Mouse (Mus musculus) heart, embryonic 11.5 days (tissue): ENCODE results near the gene Irf2bp2. TPM values are rescaled to one million over a fixed set of nuclear protein-coding genes. Genes with fewer than 3 reads are reported as not detected.

ENCODE experiments used
- ATAC-seq: fragments of 200-750 bp; cut with Nextera tagmentation; replicated peaks from 2 replicates; pipeline ENCODE4 v1.8.0; 2017; ENCODE audit warnings: moderate library complexity; ENCODE audit not compliant: insufficient number of reproducible peaks, low FRiP score, low TSS enrichment
- H3K27ac ChIP-seq: fragments of 300-500 bp; sonication (generic); 2 replicates; pipeline ENCODE4 v1.5.1; 2014; ENCODE audit warnings: mild to moderate bottlenecking, low read depth, low read length
- H3K27me3 ChIP-seq: fragments of 300-500 bp; sonication (generic); 2 replicates; pipeline ENCODE4 v1.6.1; 2014; ENCODE audit warnings: mild to moderate bottlenecking, low read length, mixed read lengths; ENCODE audit not compliant: control insufficient read depth, insufficient read depth
- H3K36me3 ChIP-seq: fragments of 300-500 bp; sonication (generic); 2 replicates; pipeline ENCODE4 v1.6.1; 2014; ENCODE audit warnings: mild to moderate bottlenecking, low read length, moderate library complexity, mixed read lengths; ENCODE audit not compliant: control insufficient read depth, insufficient read depth
- H3K4me1 ChIP-seq: fragments of 300-500 bp; sonication (generic); 2 replicates; pipeline ENCODE4 v1.6.1; 2014; ENCODE audit warnings: low read length; ENCODE audit not compliant: control insufficient read depth, insufficient read depth
- H3K4me2 ChIP-seq: fragments of 300-500 bp; sonication (generic); 2 replicates; pipeline ENCODE4 v1.6.1; 2014; ENCODE audit warnings: mild to moderate bottlenecking, moderate library complexity
- H3K4me3 ChIP-seq: fragments of 300-500 bp; sonication (generic); 2 replicates; pipeline ENCODE4 v1.5.1; 2014; ENCODE audit warnings: low read depth, low read length
- H3K9ac ChIP-seq: fragments of 300-500 bp; sonication (generic); 2 replicates; pipeline ENCODE4 v1.6.1; 2014; ENCODE audit warnings: mild to moderate bottlenecking, low read depth, low read length, moderate library complexity
- H3K9me3 ChIP-seq: fragments of 300-500 bp; sonication (generic); replicated peaks from 2 replicates; pipeline ENCODE4 v1.6.1; 2016; ENCODE audit warnings: low read length; ENCODE audit not compliant: control insufficient read depth
- WGBS: fragments of 180-500 bp; shearing (Covaris S2); extraction: QIAGEN DNeasy Blood & Tissue Kit; methylation state at CpG from one replicate; pipeline ENCODE4 v1.1.7; 2014; ENCODE audit not compliant: insufficient replicate concordance; 5-methylcytosine and 5-hydroxymethylcytosine counted together
- polyA plus RNA-seq: library from polyadenylated mRNA; unstranded; fragments of >200 nt; fragmentation: Nextera tagmentation; extraction: Ambion mirVana; gene quantifications from 2 replicates; pipeline ENCODE4 v1.2.1, GENCODE M21; 2014

Gene Irf2bp2
- polyA plus RNA-seq, 1 experiment from 2014 or later, result 6.5 TPM

DNA sequence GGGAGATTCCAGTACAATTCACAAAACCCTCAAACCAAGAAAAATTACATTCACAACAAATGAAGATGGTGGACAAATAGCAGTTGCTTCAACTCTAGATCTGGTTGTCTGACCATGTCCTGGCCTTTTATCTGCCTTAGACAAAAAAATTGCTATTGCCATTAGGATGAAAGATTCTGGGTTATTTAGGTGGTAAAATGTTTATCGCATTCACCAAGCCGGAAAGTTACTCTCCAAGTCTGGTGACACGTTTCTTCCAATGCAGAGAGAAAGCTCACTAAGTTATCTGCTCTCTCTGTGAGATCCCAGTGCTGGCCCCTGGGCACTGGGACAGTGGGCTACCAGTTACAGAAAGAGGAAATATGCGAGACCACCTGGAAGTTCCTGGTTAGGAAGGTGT lies 5.5 kb upstream of the Irf2bp2 start:
- peaks cover 59% of the 10 kb centered on the region for H3K4me1 ChIP-seq
- ATAC-seq, result no peak
- WGBS, result 63% methylated on average over 4 of the region's 4 CpGs

DNA sequence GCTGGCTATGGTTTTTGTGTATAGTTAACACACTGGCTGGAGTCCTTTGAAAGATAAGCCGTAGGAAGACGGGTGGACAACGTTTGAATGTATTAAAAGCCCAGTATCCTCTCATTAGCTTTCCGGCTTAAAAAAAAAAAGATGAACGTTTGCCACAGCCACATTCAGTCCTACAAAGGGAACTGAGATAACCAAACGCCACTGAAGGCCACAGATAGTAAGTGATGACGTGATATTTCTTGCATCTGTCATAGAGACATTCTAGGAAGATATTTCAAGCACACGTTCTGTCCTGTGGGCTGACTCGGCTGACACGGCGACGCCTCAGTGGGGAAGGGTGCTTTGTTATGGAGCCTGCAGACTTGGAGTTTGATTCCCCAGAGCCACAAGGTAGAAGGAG lies 4.4 kb upstream of the Irf2bp2 start:
- H3K9ac ChIP-seq, result peak overlapping the region; percentile 43; the same call in 1 of the 2 replicates
- ATAC-seq, result no peak
- peaks cover 51% of the 10 kb centered on the region for H3K4me1 ChIP-seq

More for the DNA sequence above, 5.5 kb upstream of the Irf2bp2 start:
- no peaks in the 10 kb centered on the region for H3K27me3 ChIP-seq
- H3K9ac ChIP-seq, result no peak overlapping the region
- no peak overlapping the region for H3K27ac ChIP-seq
- no peaks in the 10 kb centered on the region for H3K36me3 ChIP-seq
- H3K4me2 ChIP-seq, result no peak overlapping the region
- H3K9me3 ChIP-seq, result no peaks in the 10 kb centered on the region
- no peak overlapping the region for H3K4me3 ChIP-seq

DNA sequence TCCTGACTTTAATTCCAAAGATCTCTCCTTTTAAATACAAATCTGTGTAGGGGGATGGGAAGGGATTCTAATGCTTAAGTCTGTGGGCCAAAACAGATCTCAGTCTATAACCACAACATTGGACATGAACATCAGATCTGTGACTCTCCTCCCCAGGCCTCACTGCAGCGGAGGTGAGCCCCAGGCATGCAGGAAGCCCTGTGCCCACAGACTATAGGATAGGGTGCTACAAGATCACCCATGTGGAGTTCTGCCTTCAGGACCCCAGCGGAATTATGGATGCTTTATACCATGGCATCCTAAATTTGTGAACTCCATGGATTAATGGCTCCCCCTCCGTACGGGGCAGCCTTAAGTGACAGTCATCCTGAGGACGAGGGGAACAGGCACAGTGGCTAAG lies 2.9 kb upstream of the Irf2bp2 start:
- Histone ChIP-seq H3K9me3 (no peaks in the 10 kb centered on the region), H3K9ac (peak overlapping the region; percentile 100), H3K27ac (peak overlapping the region; percentile 99), H3K4me1 (peaks cover 44% of the 10 kb centered on the region), H3K4me3 (peak overlapping the region; percentile 100; the same call in 1 of the 2 replicates), H3K4me2 (peak overlapping the region; percentile 99), H3K36me3 (no peaks in the 10 kb centered on the region), H3K27me3 (no peaks in the 10 kb centered on the region)
- WGBS, result 67% methylated on average over 5 of the region's 5 CpGs
- no peak for ATAC-seq

More for the DNA sequence above, 4.4 kb upstream of the Irf2bp2 start:
- WGBS, result 11% methylated on average over 12 of the region's 12 CpGs
- Histone ChIP-seq H3K27ac (peak overlapping the region; percentile 99), H3K9me3 (no peaks in the 10 kb centered on the region), H3K36me3 (no peaks in the 10 kb centered on the region), H3K27me3 (no peaks in the 10 kb centered on the region), H3K4me2 (peak overlapping the region; percentile 29), H3K4me3 (no peak overlapping the region)

DNA sequence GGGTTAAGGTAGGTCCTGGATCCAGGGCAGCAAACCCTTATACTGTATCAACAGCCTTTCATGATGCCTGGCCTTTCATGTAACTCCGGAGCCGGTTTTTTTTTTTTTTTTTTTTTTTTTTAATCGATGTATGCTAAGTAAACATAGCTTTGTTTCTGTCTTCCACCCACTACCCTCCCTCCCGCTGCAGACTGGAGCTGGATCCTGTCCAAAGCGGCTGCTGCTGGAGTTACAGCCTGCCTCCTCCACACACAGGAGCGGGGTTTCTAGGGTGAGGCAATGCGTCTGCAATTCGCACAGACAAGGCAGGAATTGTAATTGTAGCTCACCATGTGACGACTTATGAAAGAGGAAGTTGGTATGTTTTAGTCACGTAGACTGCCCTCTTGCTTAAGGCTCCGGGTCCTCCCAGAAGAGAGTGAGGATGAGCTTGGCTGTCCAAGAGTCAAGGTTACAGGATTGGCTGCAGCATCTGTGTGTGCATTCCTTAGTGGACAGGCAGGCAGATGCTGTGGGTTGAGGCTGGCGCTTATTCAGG lies 2.4 kb upstream of the Irf2bp2 start:
- Histone ChIP-seq H3K4me1 (peaks cover 45% of the 10 kb centered on the region), H3K27ac (peak overlapping the region; percentile 99), H3K27me3 (no peaks in the 10 kb centered on the region), H3K4me3 (peak overlapping the region; percentile 100), H3K4me2 (peak overlapping the region; percentile 99), H3K9ac (peak overlapping the region; percentile 100), H3K36me3 (peaks cover 3% of the 10 kb centered on the region), H3K9me3 (no peaks in the 10 kb centered on the region)
- 0 out of 2 replicates have a peak, but pooled peaks have one; percentile 23 for ATAC-seq
- WGBS, result 5% methylated on average over 12 of the region's 12 CpGs

DNA sequence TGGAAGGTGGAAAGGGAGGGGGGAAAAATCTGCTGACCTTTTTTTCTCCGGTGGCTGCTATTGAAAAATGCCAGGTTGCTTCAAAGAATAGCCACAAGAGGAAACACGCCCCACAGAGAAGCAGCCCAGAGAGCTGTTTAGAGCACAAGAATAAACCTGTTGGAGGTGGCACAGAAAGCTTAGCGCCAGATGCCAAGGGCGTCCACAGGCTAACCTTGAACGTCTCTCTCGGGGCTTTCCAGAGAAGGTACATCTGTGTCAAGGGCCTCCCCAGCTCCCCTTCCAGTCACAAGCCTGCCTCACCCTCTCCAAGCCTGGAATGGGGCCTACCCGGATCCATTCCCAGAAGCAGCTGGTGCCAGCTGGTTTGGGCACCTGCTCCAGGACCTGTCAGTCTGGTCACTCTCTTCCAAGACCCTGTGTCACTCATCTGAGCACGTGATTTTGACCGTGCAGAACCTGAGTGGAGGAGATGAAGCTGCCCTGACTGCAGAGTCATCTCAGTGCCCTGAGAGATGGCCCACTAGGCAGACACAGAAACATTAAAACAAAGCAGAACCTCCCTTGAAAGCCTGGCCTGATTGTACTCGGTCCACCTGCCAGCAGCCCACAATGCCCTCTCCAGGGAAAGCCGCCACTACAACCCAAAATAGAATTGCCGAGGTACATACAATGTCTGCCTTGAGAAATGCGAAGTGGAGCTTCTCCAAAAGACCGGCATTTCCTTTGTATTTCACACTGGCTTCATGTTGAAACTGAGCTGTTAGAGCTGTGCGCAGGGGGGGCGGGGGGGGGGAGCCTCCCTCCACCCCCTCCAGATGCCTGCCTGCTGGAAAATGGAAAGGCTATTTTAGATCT lies 1.6 kb upstream of the Irf2bp2 start:
- peak overlapping the region; percentile 100 for H3K4me3 ChIP-seq
- WGBS, result 18% methylated on average over 16 of the region's 16 CpGs
- peak overlapping the region; percentile 100 for H3K9ac ChIP-seq
- ATAC-seq, result no peak
- H3K9me3 ChIP-seq, result no peaks in the 10 kb centered on the region
- H3K27ac ChIP-seq, result peak overlapping the region; percentile 99
- H3K36me3 ChIP-seq, result peaks cover 6% of the 10 kb centered on the region
- H3K4me1 ChIP-seq, result peaks cover 42% of the 10 kb centered on the region
- H3K27me3 ChIP-seq, result no peaks in the 10 kb centered on the region
- peak overlapping the region; percentile 99 for H3K4me2 ChIP-seq

DNA sequence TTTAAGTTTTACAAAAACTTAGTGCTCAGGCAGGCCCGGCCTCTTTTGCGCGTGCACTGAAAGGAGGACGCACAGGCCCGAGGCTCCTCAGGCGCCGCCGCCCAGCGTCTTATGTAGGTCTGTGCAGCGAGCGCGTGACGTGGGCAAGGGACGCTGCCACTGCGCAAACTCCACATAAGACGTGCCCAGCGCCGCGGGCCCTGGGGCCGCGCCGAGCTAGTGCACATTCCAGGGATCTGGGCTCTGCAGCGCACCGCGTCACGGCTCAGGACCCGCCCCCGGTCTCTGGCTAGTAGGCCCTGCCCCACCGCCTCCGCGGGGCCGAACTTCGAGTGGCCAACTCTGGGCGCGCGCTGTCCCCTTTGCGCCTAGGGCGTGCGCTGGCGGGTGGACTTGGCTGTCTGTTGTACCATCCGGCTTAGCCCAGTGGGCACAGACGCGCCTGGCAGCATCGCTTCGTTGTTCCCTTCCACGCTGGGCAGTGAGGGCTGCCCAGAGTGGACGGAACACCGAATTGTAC lies 755 bp upstream of the Irf2bp2 start:
- ATAC-seq, result peak; percentile 89
- peak overlapping the region; percentile 99 for H3K27ac ChIP-seq
- H3K27me3 ChIP-seq, result no peaks in the 10 kb centered on the region
- 1% methylated on average over 42 of the region's 48 CpGs for WGBS
- H3K9me3 ChIP-seq, result no peaks in the 10 kb centered on the region
- peak overlapping the region; percentile 99 for H3K4me2 ChIP-seq
- H3K4me1 ChIP-seq, result peaks cover 38% of the 10 kb centered on the region
- H3K4me3 ChIP-seq, result peak overlapping the region; percentile 100
- H3K9ac ChIP-seq, result peak overlapping the region; percentile 100
- peaks cover 6% of the 10 kb centered on the region for H3K36me3 ChIP-seq

DNA sequence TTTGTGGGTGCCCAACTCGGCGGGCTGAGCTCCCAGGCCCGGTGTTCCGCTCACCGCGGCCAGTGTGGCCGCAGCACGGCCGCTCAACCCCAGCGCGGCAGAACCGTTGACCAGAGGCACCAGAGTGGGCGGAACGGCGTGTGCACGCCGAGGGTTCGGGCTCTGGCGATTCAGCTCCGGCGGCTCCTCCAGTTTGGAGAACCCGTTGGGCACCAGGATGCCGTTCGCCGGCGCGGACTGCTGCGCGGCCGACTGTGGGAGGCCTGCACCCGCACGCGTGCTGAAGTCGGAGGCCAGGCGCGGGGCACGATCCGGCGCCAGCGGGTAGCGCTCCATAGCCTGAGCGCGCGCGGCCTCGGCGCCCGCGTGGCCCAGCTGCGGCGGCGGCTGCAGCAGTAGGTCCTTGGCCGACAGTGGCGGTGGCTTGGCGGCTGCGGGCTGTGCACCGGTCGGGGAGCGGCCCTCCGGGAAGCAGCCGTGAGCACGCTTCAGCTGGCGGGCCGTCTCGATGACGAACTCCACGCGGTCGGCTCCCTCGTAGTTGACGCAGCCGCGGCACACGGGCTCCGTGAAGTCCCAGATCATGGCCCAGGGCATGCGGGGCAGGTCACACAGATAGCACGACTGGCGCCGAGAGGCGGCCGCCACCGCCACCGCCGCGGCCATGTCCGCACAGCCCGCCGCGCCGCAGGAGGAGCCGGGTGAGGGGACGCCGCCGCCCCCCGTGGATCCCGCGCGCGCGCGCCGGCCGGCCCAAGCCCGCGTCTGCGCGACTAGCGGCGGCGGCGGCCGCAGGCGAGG lies 815 bp downstream of the Irf2bp2 start:
- Histone ChIP-seq H3K4me2 (peak overlapping the region; percentile 99), H3K9ac (peak overlapping the region; percentile 100), H3K4me1 (peaks cover 30% of the 10 kb centered on the region)

DNA sequence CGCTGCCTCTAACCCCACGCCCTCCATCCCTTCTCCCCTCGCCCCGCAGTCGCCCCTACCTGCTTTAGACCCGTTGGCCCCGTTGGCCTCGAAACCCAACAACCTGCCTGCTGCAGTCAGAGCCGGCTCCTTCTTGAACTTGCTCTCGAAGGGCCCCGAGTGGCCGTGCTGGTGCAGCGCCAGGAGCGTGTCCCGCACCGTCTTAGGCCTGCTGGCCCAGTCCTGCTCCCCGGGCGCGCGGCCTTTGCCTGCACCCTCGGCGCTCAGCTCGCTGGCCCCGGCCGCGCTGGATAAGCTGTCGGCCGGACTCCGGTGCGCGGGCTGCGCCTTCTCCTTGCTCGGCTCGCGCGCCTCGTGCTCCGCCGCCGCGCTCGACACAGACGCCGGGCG lies 1.4 kb downstream of the Irf2bp2 start:
- Histone ChIP-seq H3K4me2 (peak overlapping the region; percentile 99), H3K36me3 (peaks cover 6% of the 10 kb centered on the region), H3K4me1 (peaks cover 31% of the 10 kb centered on the region), H3K9ac (peak overlapping the region; percentile 100), H3K4me3 (peak overlapping the region; percentile 100), H3K27me3 (no peaks in the 10 kb centered on the region), H3K27ac (peak overlapping the region; percentile 99), H3K9me3 (no peaks in the 10 kb centered on the region)
- under 1% methylated on average over 39 of the region's 45 CpGs for WGBS
- no peak for ATAC-seq

More for the DNA sequence above, 815 bp downstream of the Irf2bp2 start:
- Histone ChIP-seq H3K27me3 (no peaks in the 10 kb centered on the region), H3K36me3 (peaks cover 6% of the 10 kb centered on the region), H3K9me3 (no peaks in the 10 kb centered on the region), H3K27ac (peak overlapping the region; percentile 99), H3K4me3 (peak overlapping the region; percentile 100)
- under 1% methylated on average over 96 of the region's 113 CpGs for WGBS
- ATAC-seq, result no peak
